Mouse (Mus musculus): Measurements from ENCODE around the gene Tpk1. TPM values are rescaled to one million over a fixed set of nuclear protein-coding genes. Genes with fewer than 3 reads are reported as not detected.

The Tpk1 gene
- polyA plus RNA-seq, 1 experiment from 2014 or later, result 6.5 TPM

- Histone ChIP-seq H3K9ac (ENCODE audit: low read depth, low read length) (no peak overlapping the region), H3K9me3 (ENCODE audit: control insufficient read depth, low read length) (no peaks in the 10 kb centered on the region), H3K27me3 (replicated peaks; ENCODE audit: control insufficient read depth, insufficient read depth, low read length) (no peaks in the 10 kb centered on the region), H3K36me3 (ENCODE audit: control insufficient read depth, insufficient read depth, low read length) (no peaks in the 10 kb centered on the region), H3K4me3 (ENCODE audit: low read length) (no peak overlapping the region), H3K4me2 (ENCODE audit: low read length) (no peak overlapping the region), H3K27ac (ENCODE audit: low read depth, low read length) (no peak overlapping the region), H3K4me1 (ENCODE audit: control insufficient read depth, insufficient read depth, low read depth, low read length) (no peaks in the 10 kb centered on the region)
- 88% methylated on average over 2 of the region's 2 CpGs for WGBS
- ATAC-seq, result no peak
Observed at GRCm38 (mm10) chr6:43445856-43446255, 220.2 kb downstream of the Tpk1 start.

- no peak for ATAC-seq
- no peaks in the 10 kb centered on the region for H3K9me3 ChIP-seq (ENCODE audit: control insufficient read depth, low read length)
- H3K9ac ChIP-seq (ENCODE audit: low read depth, low read length), result no peak overlapping the region
- no peak overlapping the region for H3K4me3 ChIP-seq (ENCODE audit: low read length)
- H3K27ac ChIP-seq (ENCODE audit: low read depth, low read length), result no peak overlapping the region
- H3K4me2 ChIP-seq (ENCODE audit: low read length), result no peak overlapping the region
- WGBS, result 91% methylated on average over 3 of the region's 3 CpGs
- H3K4me1 ChIP-seq (ENCODE audit: control insufficient read depth, insufficient read depth, low read depth, low read length), result no peaks in the 10 kb centered on the region
- H3K36me3 ChIP-seq (ENCODE audit: control insufficient read depth, insufficient read depth, low read length), result no peaks in the 10 kb centered on the region
- no peaks in the 10 kb centered on the region for H3K27me3 ChIP-seq (replicated peaks; ENCODE audit: control insufficient read depth, insufficient read depth, low read length)
Observed at GRCm38 (mm10) chr6:43442191-43442590, 223.9 kb downstream of the Tpk1 start.

GRCm38 (mm10) chr6:43435987-43436541, 230.0 kb downstream of the Tpk1 start:
- no peak overlapping the region for H3K4me3 ChIP-seq (ENCODE audit: low read length)
- no peaks in the 10 kb centered on the region for H3K36me3 ChIP-seq (ENCODE audit: control insufficient read depth, insufficient read depth, low read length)
- no peak overlapping the region for H3K4me2 ChIP-seq (ENCODE audit: low read length)
- H3K4me1 ChIP-seq (ENCODE audit: control insufficient read depth, insufficient read depth, low read depth, low read length), result no peaks in the 10 kb centered on the region; the same call in 1 of the 2 replicates
- peak; percentile 88 for ATAC-seq
- H3K9me3 ChIP-seq (ENCODE audit: control insufficient read depth, low read length), result no peaks in the 10 kb centered on the region
- WGBS, result 57% methylated on average over 2 of the region's 2 CpGs
- no peak overlapping the region for H3K9ac ChIP-seq (ENCODE audit: low read depth, low read length)
- no peak overlapping the region for H3K27ac ChIP-seq (ENCODE audit: low read depth, low read length)
- H3K27me3 ChIP-seq (replicated peaks; ENCODE audit: control insufficient read depth, insufficient read depth, low read length), result no peaks in the 10 kb centered on the region

- no peak overlapping the region for H3K27ac ChIP-seq (ENCODE audit: low read depth, low read length)
- H3K9me3 ChIP-seq (ENCODE audit: control insufficient read depth, low read length), result no peaks in the 10 kb centered on the region
- H3K4me2 ChIP-seq (ENCODE audit: low read length), result no peak overlapping the region
- no peak for ATAC-seq
- 86% methylated on average over 1 of the region's 1 CpGs for WGBS
- H3K27me3 ChIP-seq (replicated peaks; ENCODE audit: control insufficient read depth, insufficient read depth, low read length), result no peaks in the 10 kb centered on the region
- no peak overlapping the region for H3K4me3 ChIP-seq (ENCODE audit: low read length)
- H3K36me3 ChIP-seq (ENCODE audit: control insufficient read depth, insufficient read depth, low read length), result no peaks in the 10 kb centered on the region
- no peaks in the 10 kb centered on the region; the same call in 1 of the 2 replicates for H3K4me1 ChIP-seq (ENCODE audit: control insufficient read depth, insufficient read depth, low read depth, low read length)
- no peak overlapping the region for H3K9ac ChIP-seq (ENCODE audit: low read depth, low read length)
Observed at GRCm38 (mm10) chr6:43434365-43434764, 231.7 kb downstream of the Tpk1 start.

- Histone ChIP-seq H3K4me3 (ENCODE audit: low read length) (no peak overlapping the region), H3K36me3 (ENCODE audit: control insufficient read depth, insufficient read depth, low read length) (no peaks in the 10 kb centered on the region), H3K9ac (ENCODE audit: low read depth, low read length) (no peak overlapping the region), H3K27ac (ENCODE audit: low read depth, low read length) (no peak overlapping the region), H3K4me2 (ENCODE audit: low read length) (no peak overlapping the region), H3K4me1 (ENCODE audit: control insufficient read depth, insufficient read depth, low read depth, low read length) (no peaks in the 10 kb centered on the region), H3K27me3 (replicated peaks; ENCODE audit: control insufficient read depth, insufficient read depth, low read length) (no peaks in the 10 kb centered on the region), H3K9me3 (ENCODE audit: control insufficient read depth, low read length) (no peaks in the 10 kb centered on the region)
- no peak for ATAC-seq
- 51% methylated on average over 4 of the region's 4 CpGs for WGBS
Observed at GRCm38 (mm10) chr6:43424978-43425377, 241.1 kb downstream of the Tpk1 start.

- no peak overlapping the region for H3K4me3 ChIP-seq (ENCODE audit: low read length)
- H3K9me3 ChIP-seq (ENCODE audit: control insufficient read depth, low read length), result no peaks in the 10 kb centered on the region
- H3K27ac ChIP-seq (ENCODE audit: low read depth, low read length), result no peak overlapping the region
- no peaks in the 10 kb centered on the region for H3K27me3 ChIP-seq (replicated peaks; ENCODE audit: control insufficient read depth, insufficient read depth, low read length)
- no peaks in the 10 kb centered on the region for H3K36me3 ChIP-seq (ENCODE audit: control insufficient read depth, insufficient read depth, low read length)
- WGBS, result 73% methylated on average over 7 of the region's 7 CpGs
- H3K4me2 ChIP-seq (ENCODE audit: low read length), result no peak overlapping the region
- H3K4me1 ChIP-seq (ENCODE audit: control insufficient read depth, insufficient read depth, low read depth, low read length), result no peaks in the 10 kb centered on the region
- ATAC-seq, result no peak
- no peak overlapping the region for H3K9ac ChIP-seq (ENCODE audit: low read depth, low read length)
Observed at GRCm38 (mm10) chr6:43420358-43420979, 245.6 kb downstream of the Tpk1 start.

GRCm38 (mm10) chr6:43408949-43409348, 257.1 kb downstream of the Tpk1 start:
- WGBS, result 74% methylated on average over 1 of the region's 1 CpGs
- H3K27ac ChIP-seq (ENCODE audit: low read depth, low read length), result no peak overlapping the region
- no peak for ATAC-seq
- H3K27me3 ChIP-seq (replicated peaks; ENCODE audit: control insufficient read depth, insufficient read depth, low read length), result no peaks in the 10 kb centered on the region
- H3K4me3 ChIP-seq (ENCODE audit: low read length), result no peak overlapping the region
- H3K9ac ChIP-seq (ENCODE audit: low read depth, low read length), result no peak overlapping the region
- H3K4me2 ChIP-seq (ENCODE audit: low read length), result no peak overlapping the region
- no peaks in the 10 kb centered on the region for H3K36me3 ChIP-seq (ENCODE audit: control insufficient read depth, insufficient read depth, low read length)
- no peaks in the 10 kb centered on the region for H3K9me3 ChIP-seq (ENCODE audit: control insufficient read depth, low read length)
- no peaks in the 10 kb centered on the region for H3K4me1 ChIP-seq (ENCODE audit: control insufficient read depth, insufficient read depth, low read depth, low read length)

GRCm38 (mm10) chr6:43403076-43403475, 263.0 kb downstream of the Tpk1 start:
- H3K9ac ChIP-seq (ENCODE audit: low read depth, low read length), result no peak overlapping the region
- H3K4me1 ChIP-seq (ENCODE audit: control insufficient read depth, insufficient read depth, low read depth, low read length), result no peaks in the 10 kb centered on the region
- no peaks in the 10 kb centered on the region for H3K27me3 ChIP-seq (replicated peaks; ENCODE audit: control insufficient read depth, insufficient read depth, low read length)
- no peaks in the 10 kb centered on the region for H3K36me3 ChIP-seq (ENCODE audit: control insufficient read depth, insufficient read depth, low read length)
- H3K9me3 ChIP-seq (ENCODE audit: control insufficient read depth, low read length), result no peaks in the 10 kb centered on the region
- H3K27ac ChIP-seq (ENCODE audit: low read depth, low read length), result no peak overlapping the region
- no peak for ATAC-seq
- no peak overlapping the region for H3K4me3 ChIP-seq (ENCODE audit: low read length)
- no peak overlapping the region for H3K4me2 ChIP-seq (ENCODE audit: low read length)
- 93% methylated on average over 3 of the region's 3 CpGs for whole genome bisulfite sequencing

- H3K9me3 ChIP-seq (ENCODE audit: control insufficient read depth, low read length), result no peaks in the 10 kb centered on the region
- no peak for ATAC-seq
- 81% methylated on average over 6 of the region's 6 CpGs for WGBS
- no peaks in the 10 kb centered on the region for H3K36me3 ChIP-seq (ENCODE audit: control insufficient read depth, insufficient read depth, low read length)
- H3K4me2 ChIP-seq (ENCODE audit: low read length), result no peak overlapping the region
- no peaks in the 10 kb centered on the region for H3K4me1 ChIP-seq (ENCODE audit: control insufficient read depth, insufficient read depth, low read depth, low read length)
- no peak overlapping the region for H3K27ac ChIP-seq (ENCODE audit: low read depth, low read length)
- H3K9ac ChIP-seq (ENCODE audit: low read depth, low read length), result no peak overlapping the region
- no peaks in the 10 kb centered on the region for H3K27me3 ChIP-seq (replicated peaks; ENCODE audit: control insufficient read depth, insufficient read depth, low read length)
- H3K4me3 ChIP-seq (ENCODE audit: low read length), result no peak overlapping the region
Observed at GRCm38 (mm10) chr6:43402219-43402997, 263.7 kb downstream of the Tpk1 start.
